Mouse (Mus musculus): ENCODE measurements around the gene Uckl1. TPM values are rescaled to one million over a fixed set of nuclear protein-coding genes. Genes with fewer than 3 reads are reported as not detected.

The Uckl1 gene
- polyA plus RNA-seq (2015; fragmentation: Nextera tagmentation; extraction: Ambion mirVana) = 20.3 and 22.8 TPM in 2 replicates

GRCm38 (mm10) chr2:181584411-181584942, at the start of gene Uckl1:
Uckl1 (minus strand) TSS chr2:181584892.
- ATAC-seq = no peak

GRCm38 (mm10) chr2:181632624-181633023, 47.9 kb upstream of the Uckl1 start:
- Histone ChIP-seq H3K27me3 (ENCODE audit: insufficient read depth, low read length) (no peaks in the 10 kb centered on the region), H3K36me3 (replicated peaks; ENCODE audit: insufficient read depth, low read length) (peaks cover 63% of the 10 kb centered on the region), H3K4me3 (ENCODE audit: low read depth, low read length) (no peak overlapping the region), H3K4me1 (ENCODE audit: insufficient read depth) (no peaks in the 10 kb centered on the region), H3K9me3 (ENCODE audit: low read length) (no peaks in the 10 kb centered on the region), H3K4me2 (ENCODE audit: low read depth, low read length) (no peak overlapping the region), H3K27ac (ENCODE audit: low read depth) (no peak overlapping the region), H3K9ac (replicated peaks) (no peak overlapping the region)
- TF ChIP-seq CTCF (IDR thresholded peaks at IDR 0.05; ENCODE audit: low read depth) (no peak), EP300 (IDR thresholded peaks at IDR 0.05; ENCODE audit: low read depth) (no peak)
- no peak for DNase-seq
- 93% methylated on average over 6 of the region's 6 CpGs for WGBS (ENCODE audit: insufficient replicate concordance)
- no peak for ATAC-seq

More at GRCm38 (mm10) chr2:181584411-181584942, at the start of gene Uckl1:
- DNase-seq = peak; percentile 12
- Histone ChIP-seq H3K4me1 (ENCODE audit: insufficient read depth) (peaks cover 24% of the 10 kb centered on the region), H3K9me3 (ENCODE audit: low read length) (no peaks in the 10 kb centered on the region), H3K36me3 (replicated peaks; ENCODE audit: insufficient read depth, low read length) (peaks cover 42% of the 10 kb centered on the region), H3K9ac (replicated peaks) (no peak within 1 kb of the TSS; the same call in 1 of the 2 replicates), H3K27ac (ENCODE audit: low read depth) (no peak within 1 kb of the TSS; the same call in 1 of the 2 replicates), H3K4me2 (ENCODE audit: low read depth, low read length) (no peak within 1 kb of the TSS), H3K27me3 (ENCODE audit: insufficient read depth, low read length) (no peaks in the 10 kb centered on the region), H3K4me3 (ENCODE audit: low read depth, low read length) (no peak within 1 kb of the TSS)
- TF ChIP-seq CTCF (IDR thresholded peaks at IDR 0.05; ENCODE audit: low read depth) = no peak
- TF ChIP-seq EP300 (IDR thresholded peaks at IDR 0.05; ENCODE audit: low read depth) = no peak
- WGBS (ENCODE audit: insufficient replicate concordance) = 83% methylated on average over 4 of the region's 4 CpGs

GRCm38 (mm10) chr2:181628471-181628870, 43.8 kb upstream of the Uckl1 start:
- Histone ChIP-seq H3K4me1 (ENCODE audit: insufficient read depth) (no peaks in the 10 kb centered on the region), H3K4me3 (ENCODE audit: low read depth, low read length) (no peak overlapping the region), H3K27me3 (ENCODE audit: insufficient read depth, low read length) (no peaks in the 10 kb centered on the region), H3K9ac (replicated peaks) (no peak overlapping the region), H3K9me3 (ENCODE audit: low read length) (no peaks in the 10 kb centered on the region), H3K27ac (ENCODE audit: low read depth) (no peak overlapping the region), H3K4me2 (ENCODE audit: low read depth, low read length) (no peak overlapping the region), H3K36me3 (replicated peaks; ENCODE audit: insufficient read depth, low read length) (peaks cover 34% of the 10 kb centered on the region)
- TF ChIP-seq CTCF (IDR thresholded peaks at IDR 0.05; ENCODE audit: low read depth) (no peak), EP300 (IDR thresholded peaks at IDR 0.05; ENCODE audit: low read depth) (no peak)
- no peak for DNase-seq
- ATAC-seq = no peak

- TF ChIP-seq CTCF (IDR thresholded peaks at IDR 0.05; ENCODE audit: low read depth) = peak; percentile 62
- TF ChIP-seq EP300 (IDR thresholded peaks at IDR 0.05; ENCODE audit: low read depth) = no peak
- no peak overlapping the region for H3K4me3 ChIP-seq (ENCODE audit: low read depth, low read length)
- no peaks in the 10 kb centered on the region for H3K4me1 ChIP-seq (ENCODE audit: insufficient read depth)
- no peak overlapping the region for H3K4me2 ChIP-seq (ENCODE audit: low read depth, low read length)
- ATAC-seq (no peak), DNase-seq (no peak)
- H3K9me3 ChIP-seq (ENCODE audit: low read length) = no peaks in the 10 kb centered on the region
- no peak overlapping the region for H3K9ac ChIP-seq (replicated peaks)
- no peaks in the 10 kb centered on the region for H3K27me3 ChIP-seq (ENCODE audit: insufficient read depth, low read length)
- H3K27ac ChIP-seq (ENCODE audit: low read depth) = no peak overlapping the region
- H3K36me3 ChIP-seq (replicated peaks; ENCODE audit: insufficient read depth, low read length) = peaks cover 24% of the 10 kb centered on the region
Measured at GRCm38 (mm10) chr2:181623401-181623800, 38.7 kb upstream of the Uckl1 start.

- H3K9me3 ChIP-seq (ENCODE audit: low read length) = no peaks in the 10 kb centered on the region
Measured at GRCm38 (mm10) chr2:181618761-181619495, 34.2 kb upstream of the Uckl1 start.

GRCm38 (mm10) chr2:181602367-181602766, 17.7 kb upstream of the Uckl1 start:
- 56% methylated on average over 4 of the region's 4 CpGs for WGBS (ENCODE audit: insufficient replicate concordance)
- no peak for ATAC-seq
- no peaks in the 10 kb centered on the region for H3K36me3 ChIP-seq (replicated peaks; ENCODE audit: insufficient read depth, low read length)
- H3K4me1 ChIP-seq (ENCODE audit: insufficient read depth) = peaks cover 21% of the 10 kb centered on the region
- H3K9ac ChIP-seq (replicated peaks) = peak overlapping the region; percentile 92
- H3K4me3 ChIP-seq (ENCODE audit: low read depth, low read length) = peak overlapping the region; percentile 81
- TF ChIP-seq CTCF (IDR thresholded peaks at IDR 0.05; ENCODE audit: low read depth) = no peak
- TF ChIP-seq EP300 (IDR thresholded peaks at IDR 0.05; ENCODE audit: low read depth) = no peak
- H3K9me3 ChIP-seq (ENCODE audit: low read length) = no peaks in the 10 kb centered on the region
- H3K27me3 ChIP-seq (ENCODE audit: insufficient read depth, low read length) = no peaks in the 10 kb centered on the region
- DNase-seq = no peak
- H3K4me2 ChIP-seq (ENCODE audit: low read depth, low read length) = peak overlapping the region; percentile 79
- H3K27ac ChIP-seq (ENCODE audit: low read depth) = no peak overlapping the region; the same call in 1 of the 2 replicates

More at GRCm38 (mm10) chr2:181618761-181619495, 34.2 kb upstream of the Uckl1 start:
- Histone ChIP-seq H3K4me2 (ENCODE audit: low read depth, low read length) (no peak overlapping the region), H3K4me1 (ENCODE audit: insufficient read depth) (no peaks in the 10 kb centered on the region; the same call in 1 of the 2 replicates), H3K27ac (ENCODE audit: low read depth) (no peak overlapping the region), H3K4me3 (ENCODE audit: low read depth, low read length) (no peak overlapping the region), H3K36me3 (replicated peaks; ENCODE audit: insufficient read depth, low read length) (peaks cover 17% of the 10 kb centered on the region), H3K9ac (replicated peaks) (no peak overlapping the region), H3K27me3 (ENCODE audit: insufficient read depth, low read length) (no peaks in the 10 kb centered on the region)
- DNase-seq (no peak), ATAC-seq (no peak)
- TF ChIP-seq CTCF (IDR thresholded peaks at IDR 0.05; ENCODE audit: low read depth) = no peak
- no peak for TF ChIP-seq EP300 (IDR thresholded peaks at IDR 0.05; ENCODE audit: low read depth)
- WGBS (ENCODE audit: insufficient replicate concordance) = 85% methylated on average over 5 of the region's 5 CpGs

Measured in liver, postnatal 0 days (tissue).